Mouse (Mus musculus) ovary, postnatal 10 days (tissue): Measurements from ENCODE around the gene Dclk1.

Experiments used
- DNase-seq: peaks from one replicate; pipeline ENCODE4 v3.0.0; 2022; ENCODE audit warnings: low spot score

Gene Dclk1

DNA sequence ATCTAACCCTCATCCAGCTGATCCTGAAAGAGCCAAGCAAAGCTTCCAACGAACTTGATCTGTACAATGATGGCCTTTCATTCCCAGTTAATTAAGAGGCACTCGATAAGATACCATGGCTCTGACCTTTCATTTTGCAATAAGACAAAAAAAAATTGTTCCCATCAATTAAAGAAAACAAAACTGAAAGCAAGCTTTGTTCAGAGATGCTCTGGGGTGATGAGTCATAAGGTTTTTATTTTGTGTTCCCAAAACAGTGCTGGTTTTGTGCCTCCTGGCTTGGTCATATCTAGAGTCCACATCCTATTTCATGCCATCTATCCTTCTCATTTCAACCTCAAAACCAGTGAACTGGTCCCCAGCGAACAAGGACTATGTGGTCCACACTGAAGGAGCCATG lies 91.3 kb downstream of the Dclk1 start:
- DNase-seq, result no peak

DNA sequence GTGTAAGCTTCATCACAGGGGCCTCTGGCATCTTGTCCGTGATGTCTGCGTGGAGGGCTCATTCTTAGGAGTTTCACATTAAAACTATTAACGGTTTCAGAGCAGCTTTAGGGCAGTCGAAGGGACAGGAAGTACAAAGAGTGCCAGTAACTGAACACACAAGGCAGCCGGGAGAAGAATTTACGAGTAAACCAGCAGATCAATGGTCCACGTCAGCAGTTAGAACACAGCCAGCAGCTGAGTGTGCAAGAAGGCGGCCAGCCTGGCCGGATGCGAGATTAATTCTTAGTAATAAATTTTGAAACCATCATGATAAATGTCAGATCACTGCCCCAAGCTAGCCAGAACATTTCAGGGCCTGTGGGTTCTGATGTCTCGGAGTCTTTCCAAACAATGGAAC lies 94.7 kb downstream of the Dclk1 start:
- DNase-seq, result no peak

DNA sequence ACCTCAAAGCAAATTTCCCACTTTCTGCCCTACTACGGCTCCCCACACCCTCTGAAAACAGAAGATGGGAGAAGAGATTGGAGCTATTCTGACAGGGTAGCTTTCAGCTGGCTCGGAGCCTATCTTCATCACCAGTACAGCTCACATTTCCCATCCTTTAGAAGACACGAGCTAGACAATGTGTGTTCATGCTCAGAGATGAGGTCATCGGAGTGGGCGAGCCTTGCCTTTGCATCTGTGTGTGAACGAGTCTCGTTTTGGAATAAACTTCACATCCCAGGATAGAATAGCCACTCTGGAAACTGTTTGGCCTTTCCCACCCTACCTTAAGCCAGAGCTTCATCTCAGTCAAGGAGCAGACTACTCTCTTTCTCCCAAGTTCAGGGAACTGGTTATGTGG lies 95.5 kb downstream of the Dclk1 start:
- no peak for DNase-seq

DNA sequence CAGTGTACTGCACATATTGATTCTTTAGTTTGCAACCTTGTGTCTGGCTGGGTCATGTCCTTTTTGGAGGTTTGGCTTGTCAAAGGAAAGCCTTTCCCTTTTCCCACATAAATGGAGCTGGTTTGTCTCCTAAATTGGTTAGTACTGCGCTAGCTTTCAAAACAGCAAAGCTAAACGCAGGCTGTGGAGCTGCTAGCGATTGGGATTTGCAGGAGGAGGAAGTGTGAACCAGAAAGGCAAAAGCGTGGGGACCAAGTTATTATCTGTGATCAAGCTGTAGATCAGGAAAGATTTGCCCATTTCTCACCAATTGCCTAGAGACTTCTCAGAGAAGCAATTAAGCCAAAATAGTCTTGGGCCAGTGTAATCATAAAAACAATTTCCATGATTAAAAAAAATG lies 100.3 kb downstream of the Dclk1 start:
- no peak for DNase-seq

DNA sequence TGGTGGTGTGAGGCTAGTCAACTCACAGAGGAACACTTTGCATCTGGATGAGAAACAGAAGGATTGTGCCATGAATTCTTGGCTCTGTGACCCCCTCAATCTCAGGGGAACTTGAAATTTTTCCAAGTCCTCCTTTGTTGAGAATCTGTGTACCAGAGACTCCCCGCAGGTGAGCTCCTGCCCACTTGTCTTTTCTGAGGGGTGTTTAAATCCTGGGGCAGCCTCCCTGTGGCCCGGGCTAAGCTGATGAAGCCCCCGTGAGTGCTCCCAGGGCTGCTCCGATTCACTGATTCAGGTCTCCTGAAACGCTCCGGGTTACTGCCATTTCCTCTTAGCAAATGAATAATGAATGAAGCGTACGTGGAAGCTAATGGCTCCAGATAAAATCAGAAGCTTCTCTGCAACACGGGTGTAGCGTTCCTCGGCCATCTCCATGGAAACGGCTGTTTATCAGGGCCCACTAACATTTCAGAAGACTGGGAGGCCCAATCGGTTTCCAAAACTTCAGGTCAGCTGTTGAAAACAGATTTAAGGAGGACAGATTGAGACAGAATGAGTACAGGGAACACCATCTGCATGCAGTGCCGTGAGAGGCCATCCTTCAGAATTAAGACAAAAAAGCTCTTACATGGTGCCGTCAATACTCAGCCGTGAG lies 105.3 kb downstream of the Dclk1 start:
- no peak for DNase-seq

DNA sequence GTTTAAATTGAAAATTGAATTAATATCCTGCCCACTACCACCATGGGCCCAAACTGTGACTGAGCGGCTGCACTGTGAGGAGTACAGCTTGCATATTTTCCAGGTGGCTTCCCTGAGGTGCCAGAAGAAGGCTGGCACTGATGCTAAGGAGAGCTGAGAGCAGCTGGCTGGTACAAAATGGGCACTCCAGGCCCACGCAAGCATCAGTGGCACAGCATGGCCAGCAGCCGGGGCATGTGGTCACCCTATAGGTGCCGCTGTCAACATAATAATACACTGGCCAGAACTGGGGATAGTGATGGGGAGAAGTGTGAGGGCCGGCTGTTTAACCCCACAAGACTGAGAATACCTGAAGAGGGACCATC lies 105.8 kb downstream of the Dclk1 start:
- no peak for DNase-seq

DNA sequence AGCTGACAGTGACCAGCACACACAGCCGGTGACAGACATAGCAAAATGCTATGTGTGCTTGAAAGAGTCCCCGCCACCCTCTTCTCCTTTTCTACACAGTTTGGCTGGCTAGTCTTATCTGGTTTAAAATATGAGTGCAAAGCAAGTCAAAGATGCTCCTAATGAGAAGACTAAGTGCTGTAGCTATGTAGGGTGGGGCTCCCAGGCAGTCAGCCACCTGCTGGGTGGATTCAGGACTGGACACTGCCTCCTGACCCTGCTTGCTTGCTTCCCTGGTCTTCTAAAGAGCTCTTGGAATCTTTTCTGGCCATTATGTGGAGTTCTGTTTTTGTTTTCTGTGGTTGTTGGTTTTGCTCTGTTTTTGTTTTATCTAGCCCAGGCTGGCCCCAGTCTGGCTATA lies 108.0 kb downstream of the Dclk1 start:
- no peak for DNase-seq

DNA sequence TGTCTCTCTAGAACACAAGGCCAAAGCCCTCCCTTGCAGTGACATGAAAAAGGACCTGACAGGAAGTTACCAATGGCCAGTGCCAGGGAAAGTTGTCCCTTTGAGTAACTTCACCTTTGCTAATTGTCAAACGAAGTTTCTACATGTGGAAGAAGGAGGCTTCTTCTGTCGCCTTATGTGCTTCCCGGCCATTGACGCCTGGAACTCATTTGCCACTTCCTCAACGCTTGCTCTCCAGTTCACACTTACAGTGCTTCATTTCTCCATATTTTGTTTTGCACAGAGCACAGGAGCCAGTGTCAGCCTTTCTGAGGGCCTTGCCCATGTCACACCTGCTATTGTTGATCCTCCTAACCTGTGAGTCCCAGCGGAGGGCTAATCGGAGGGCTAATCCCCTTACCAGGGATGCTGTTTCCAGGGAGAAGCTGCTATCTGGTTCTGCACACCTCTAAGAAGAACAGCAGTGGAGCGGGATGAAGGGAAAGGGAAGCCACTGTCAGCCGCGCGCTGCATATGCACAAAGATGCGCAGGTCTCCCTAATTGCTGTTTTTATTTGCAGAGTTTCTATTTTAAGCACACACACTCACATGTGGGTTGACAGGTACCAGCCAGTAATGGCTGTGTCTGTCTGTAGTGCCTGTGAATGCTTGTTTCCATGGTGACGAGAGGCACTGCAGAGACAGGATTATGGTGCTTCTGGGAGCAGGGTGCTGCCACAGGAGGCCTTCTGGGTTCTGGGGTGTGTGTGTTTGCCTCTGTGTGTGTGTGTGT lies 109.3 kb downstream of the Dclk1 start:
- DNase-seq, result no peak

DNA sequence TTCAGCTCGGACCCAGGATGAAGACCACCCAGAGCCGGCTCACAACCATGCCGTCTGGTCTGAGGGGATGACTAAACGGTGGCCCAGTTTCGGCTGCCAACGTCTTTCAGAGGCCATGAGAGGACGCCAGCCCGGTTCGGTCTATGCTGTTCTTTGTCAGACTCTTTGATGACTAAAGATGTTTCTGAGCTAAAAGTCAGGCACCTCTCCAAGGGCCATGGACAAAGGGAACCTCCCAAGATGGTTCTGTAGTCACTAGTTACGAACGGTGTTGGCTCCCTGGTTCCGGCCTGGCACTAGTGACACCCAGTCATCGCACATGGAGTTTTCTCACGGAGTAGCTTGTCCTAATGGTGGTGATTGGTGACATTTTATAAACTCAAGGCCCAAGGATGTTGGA lies 110.4 kb downstream of the Dclk1 start:
- DNase-seq, result no peak

DNA sequence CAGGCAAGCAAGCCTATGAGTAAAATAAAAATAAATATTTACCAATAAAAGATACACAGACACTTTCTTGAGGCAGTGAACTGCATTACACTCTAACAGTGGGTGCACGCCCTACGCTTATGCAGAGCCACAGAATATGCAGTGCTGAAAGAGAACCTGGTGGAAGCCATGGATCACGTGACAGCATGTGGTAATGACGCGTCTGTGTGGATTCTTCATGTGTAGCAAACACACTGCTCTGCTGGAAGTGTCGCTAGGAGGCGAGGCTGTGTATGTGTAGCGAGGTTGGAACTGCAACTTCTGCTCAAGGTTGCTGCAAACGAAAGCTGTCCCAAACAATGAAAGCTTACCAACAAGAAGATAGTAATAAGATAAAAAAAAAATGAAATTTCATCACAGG lies 111.0 kb downstream of the Dclk1 start:
- no peak for DNase-seq

DNA sequence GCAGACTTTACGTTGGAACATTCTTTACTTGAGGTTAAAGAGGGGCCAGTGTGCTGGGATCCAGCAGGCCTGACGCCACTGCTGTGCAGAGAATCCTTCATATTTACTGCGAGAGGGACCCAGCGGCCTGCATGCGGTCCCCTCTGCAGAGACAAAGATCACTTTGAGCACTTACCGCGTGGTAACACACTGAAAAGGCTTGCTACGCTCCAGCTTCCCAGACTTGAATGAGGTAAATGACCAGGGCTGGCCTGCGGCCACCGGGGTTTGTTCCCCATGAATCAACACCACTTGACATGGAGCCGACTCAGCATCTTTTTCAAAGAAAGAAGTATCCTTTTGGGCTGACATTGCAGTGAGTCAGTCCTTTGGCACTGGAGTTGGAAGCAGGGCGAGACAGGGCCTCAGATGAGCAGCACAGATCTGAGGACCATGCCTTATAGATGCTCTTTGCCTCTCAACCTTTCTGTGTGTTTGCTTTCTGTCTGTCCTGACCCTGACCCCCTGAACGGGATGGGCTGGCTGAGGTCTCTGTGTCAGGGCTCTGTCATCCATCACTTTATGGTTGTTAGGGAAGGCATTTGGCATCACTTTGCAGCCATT lies 111.8 kb downstream of the Dclk1 start:
- DNase-seq, result no peak

DNA sequence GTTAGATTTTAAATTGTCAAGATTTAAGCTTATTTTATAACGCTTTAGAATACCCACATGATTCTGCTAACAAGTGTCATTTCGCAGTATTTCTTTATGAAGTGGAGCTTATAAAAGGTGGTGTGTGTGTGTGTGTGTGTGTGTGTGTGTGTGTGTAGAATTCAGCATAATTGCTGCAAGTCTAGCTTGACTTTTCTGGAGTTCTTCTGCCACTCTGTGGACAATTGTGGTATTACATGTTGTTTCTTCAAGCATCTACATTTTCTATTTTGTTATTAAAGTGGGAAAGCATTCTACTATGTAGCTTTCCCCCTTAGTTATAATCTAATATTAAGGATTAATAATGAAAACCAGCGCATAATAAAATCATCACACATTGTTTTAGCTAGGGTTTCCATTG lies 112.6 kb downstream of the Dclk1 start:
- DNase-seq, result no peak

DNA sequence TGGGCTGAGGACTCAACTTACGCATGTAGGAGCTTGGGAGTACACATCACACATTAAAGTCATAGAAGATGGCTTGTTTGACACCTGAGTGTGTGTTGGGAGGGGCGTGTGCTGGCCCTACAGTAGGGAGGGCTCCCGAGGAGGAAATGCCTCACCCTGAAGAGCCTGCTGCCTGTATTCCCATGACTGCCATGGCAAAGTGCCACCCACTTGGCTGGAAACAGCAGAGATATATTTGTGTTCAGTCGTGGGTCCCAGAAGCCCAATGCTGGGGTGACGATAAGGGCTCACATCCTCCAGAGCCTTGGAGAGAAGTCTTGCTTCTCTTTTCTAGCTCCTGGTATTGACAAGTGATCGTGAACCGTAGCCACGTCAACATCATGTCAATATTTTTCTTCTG lies 116.3 kb downstream of the Dclk1 start:
- DNase-seq, result no peak

DNA sequence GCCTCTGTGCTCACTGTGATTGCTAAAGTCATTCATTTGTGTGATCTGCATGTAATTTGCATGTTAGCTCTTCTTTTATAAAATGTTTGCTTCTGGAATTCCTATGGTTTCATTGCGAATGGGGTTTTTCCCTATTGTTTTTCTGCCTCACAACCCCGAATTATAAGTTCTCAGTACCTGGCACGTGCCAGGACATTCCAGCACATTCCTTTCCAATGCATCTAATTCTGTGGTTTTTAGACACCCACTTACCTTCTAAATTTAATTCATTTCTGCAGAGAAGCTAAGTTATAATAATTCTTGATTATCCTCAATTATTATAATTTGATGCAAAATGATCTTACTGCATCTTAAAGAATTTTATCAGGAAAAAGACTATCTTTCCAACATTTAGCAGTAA lies 118.7 kb downstream of the Dclk1 start:
- no peak for DNase-seq

DNA sequence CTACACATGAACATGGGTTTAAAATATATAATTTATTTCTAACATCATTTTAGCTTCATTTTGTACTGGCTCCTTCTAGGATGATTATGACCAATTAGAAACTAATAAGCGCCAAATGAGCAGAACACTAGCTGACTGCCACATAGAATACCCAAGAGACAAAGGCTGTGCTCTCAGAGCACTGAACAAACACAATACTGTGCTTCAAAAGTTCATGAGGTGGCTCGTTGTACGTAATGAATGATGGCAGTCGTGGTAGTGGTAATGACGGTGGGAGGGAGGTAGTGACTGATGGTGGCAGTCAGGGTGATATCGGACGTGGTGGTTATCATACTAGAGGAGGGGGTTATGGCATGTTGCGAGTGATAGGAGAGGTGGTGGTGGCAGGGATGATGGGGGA lies 125.0 kb downstream of the Dclk1 start:
- no peak for DNase-seq

DNA sequence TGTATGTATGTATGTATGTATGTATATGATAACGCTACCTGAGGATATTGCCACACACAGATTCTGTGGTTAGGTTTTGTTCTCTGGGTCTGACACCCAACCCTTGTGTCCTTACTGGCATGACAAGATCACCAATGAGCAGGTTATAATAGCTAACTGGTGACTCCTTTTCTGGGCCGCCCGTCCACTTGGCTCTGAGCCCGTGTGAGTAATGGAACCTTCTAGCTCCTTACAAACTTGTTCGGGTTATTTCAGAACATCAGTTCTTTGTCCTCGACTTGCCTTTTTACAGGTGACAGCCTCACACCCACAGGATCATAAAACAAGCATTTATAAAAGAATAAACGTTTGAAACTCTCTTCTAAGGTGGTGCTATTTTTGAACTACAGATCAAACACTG lies 127.0 kb downstream of the Dclk1 start:
- no peak for DNase-seq

DNA sequence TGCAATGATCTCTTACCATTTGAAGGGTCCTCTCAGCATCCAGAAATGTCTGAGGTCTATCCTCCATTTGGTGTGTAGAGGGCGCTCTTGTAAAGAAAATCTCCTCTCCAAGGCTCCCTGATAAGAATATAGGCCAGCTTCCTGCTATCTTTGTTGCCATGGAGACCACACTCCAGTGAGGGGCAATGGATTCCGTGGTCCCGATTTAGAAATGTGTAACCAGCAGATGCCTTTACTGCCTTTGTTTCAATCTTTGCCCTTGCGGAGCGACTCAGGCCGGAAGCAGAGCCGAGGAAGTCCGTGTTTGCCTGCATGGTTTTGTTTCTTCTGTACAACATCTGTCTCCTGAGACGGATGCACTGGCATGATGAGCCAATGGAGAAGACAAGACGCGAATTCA lies 131.5 kb downstream of the Dclk1 start:
- peak; percentile 9 for DNase-seq

DNA sequence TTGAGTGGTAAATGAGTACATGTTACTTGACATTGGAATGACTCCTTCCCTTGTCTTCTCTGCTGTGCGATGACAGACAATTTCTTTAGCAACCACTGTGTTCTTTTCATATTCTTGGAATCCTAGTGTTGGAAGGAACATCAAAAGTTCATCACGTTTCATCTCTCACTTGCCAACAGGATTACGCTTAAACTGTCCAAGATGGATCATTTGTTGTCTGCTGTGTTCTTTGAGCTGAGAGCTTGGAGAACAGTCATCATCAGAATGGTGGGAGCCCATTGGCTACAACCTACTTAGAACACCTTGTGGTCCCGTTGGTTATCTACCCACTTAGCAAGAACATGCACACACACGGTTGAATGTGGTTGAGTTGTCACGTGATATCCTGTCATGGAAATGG lies 136.4 kb downstream of the Dclk1 start:
- no peak for DNase-seq

DNA sequence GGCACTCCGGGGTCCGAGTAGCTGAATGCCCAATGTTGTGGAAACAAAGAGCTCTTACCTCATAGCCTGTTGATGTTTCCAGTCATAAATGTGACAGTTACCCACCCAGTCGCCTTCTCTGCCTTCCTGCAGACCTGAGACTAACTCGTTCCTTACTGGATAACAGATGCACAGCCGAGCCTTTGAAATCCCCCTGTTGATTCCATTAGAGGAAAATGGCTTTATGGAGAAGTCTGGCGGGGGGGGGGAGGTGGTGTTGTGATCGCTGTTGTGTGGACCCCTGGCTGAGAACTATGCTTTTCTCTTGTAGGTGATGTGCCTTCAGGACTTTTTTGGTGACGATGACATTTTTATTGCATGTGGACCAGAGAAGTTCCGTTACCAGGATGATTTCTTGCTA lies 138.3 kb downstream of the Dclk1 start:
- no peak for DNase-seq

DNA sequence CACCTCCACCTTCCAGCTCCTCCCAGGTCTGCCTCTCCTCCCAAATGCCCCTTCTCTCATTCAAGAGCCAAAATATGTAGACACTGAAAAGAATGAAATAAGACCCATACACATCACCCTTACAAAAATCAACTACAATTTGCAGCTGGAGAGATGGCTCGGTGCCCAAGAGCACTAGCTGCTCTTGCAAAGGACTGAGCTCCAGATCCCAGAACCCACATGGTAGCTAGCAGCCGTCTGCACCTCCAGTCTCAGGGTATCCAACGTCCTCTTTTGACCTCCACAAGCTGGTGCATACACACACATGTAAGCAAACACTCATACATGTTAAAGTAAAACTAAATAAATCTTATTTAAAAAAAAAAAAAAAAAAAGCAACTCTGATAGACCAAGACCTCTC lies 150.4 kb downstream of the Dclk1 start:
- DNase-seq, result no peak

DNA sequence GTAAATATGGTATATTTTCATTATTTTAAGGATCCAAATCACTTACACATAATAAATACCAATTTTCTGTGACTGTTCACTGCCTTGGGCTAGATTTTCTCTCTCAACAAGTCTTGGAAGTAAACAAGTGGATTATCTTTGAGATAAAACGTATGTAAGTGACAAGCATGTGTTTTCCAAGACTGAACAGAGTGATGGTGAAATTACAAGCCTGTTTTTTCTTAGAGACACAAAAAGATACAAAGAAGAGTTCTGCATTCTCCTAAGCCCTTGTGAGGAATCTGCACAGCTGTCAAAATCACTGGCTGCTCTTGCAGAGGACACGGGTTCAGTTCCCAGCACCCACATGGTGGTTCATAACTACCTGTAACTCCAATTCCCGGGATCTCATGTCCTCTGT lies 151.4 kb downstream of the Dclk1 start:
- no peak for DNase-seq

DNA sequence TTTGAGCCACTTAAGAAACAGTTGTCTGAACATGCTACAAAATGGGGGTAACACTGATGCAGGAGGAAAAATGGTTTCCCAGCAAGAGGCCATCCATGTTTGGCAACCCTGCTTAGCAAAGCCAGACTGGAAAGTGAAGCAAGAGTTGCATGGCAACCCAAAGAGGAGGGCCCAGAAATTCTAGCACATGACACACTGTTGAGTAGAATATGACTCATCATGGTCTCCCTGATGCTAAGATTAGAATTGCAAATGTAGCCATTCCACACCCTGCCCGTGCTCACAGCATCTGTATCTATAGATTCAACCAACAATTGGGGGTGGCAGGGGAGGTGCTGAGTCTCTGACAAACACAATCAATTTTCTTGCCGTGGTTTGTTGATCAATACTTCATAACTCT lies 154.6 kb downstream of the Dclk1 start:
- DNase-seq, result no peak

DNA sequence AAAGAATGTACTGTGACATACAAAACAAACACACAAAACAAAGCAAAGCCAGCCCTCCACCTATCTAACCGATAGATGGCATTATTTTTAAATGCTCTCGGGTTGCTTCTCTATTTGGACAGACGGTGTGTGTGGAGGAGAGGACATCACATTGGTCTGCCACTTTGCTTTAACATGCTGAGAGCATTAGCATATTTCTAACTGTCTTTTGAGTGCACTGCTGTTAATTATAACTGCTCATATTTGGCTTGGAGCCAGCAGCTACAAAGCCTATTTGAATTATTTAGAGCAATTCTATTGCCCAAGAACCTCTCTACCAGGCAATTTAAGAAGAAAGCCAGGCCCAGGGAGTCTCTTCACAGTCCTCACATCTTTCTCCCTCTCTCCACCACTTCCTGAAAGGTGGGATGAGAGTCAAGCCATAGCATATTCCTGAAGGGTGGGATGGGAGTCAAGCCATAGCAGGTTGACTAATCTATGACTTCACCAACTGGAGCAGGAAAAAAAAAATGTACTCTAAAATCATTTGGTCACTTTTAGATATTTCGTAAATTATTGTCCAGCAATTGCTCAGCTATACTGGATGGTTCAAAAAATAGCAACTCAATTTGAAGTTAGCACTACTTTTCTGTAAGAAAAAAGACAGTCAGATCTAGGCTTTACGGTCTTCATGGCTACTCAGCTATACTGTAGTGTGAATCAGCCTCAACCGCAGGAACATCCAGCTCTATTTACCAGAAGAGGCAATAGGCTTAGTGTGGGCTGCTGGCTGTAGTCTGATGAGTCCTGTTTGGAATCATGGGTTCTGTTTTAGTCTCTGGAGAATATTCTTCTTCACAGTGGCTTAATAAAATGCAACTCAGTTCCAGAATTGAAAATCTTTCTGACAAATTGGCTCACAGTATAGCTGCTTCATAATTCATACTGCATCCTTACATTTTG lies 155.9 kb downstream of the Dclk1 start:
- no peak for DNase-seq
